Mouse (Mus musculus): Measurements from ENCODE around the gene Mark4. TPM values are rescaled to one million over a fixed set of nuclear protein-coding genes. Genes with fewer than 3 reads are reported as not detected.

Mark4 gene
- total RNA-seq, 1 experiment = 9.9 TPM

GRCm38 (mm10) chr7:19449165-19449564, 9.5 kb downstream of the Mark4 start:
- no peaks in the 10 kb centered on the region; a peak in 1 of 4 replicates for H3K4me1 ChIP-seq (ENCODE audit: control insufficient read depth in 2 of 2, insufficient read depth in 2 of 2, low read length in 2 of 2, poor library complexity in 1 of 2)
- in situ Hi-C loops (cut with MboI; ENCODE audit: low sequenced_read_pairs in 2 of 2, unreplicated experiment in 2 of 2) = no loop called here
- no peak overlapping the region for H3K4me3 ChIP-seq (ENCODE audit: insufficient read depth in 1 of 2, low read depth in 1 of 2, low read length in 2 of 2, poor library complexity in 1 of 2, severe bottlenecking in 1 of 2)
- DNase-seq (ENCODE audit: low read depth, low spot score) = no peak
- TF ChIP-seq ZNF384 (IDR thresholded peaks at IDR 0.05; ENCODE audit: low read depth, low read length) = no peak
- TF ChIP-seq ZC3H11A (IDR thresholded peaks at IDR 0.05; ENCODE audit: borderline replicate concordance, low read depth, low read length) = no peak
- TF ChIP-seq HCFC1 (IDR thresholded peaks at IDR 0.05; ENCODE audit: borderline replicate concordance, insufficient read depth, low read length) = no peak
- no peak for TF ChIP-seq MAFK (IDR thresholded peaks at IDR 0.05; ENCODE audit: insufficient read depth, low read depth, low read length)
- no peak for TF ChIP-seq CHD2 (IDR thresholded peaks at IDR 0.05; ENCODE audit: low read depth, low read length)
- H3K9ac ChIP-seq (ENCODE audit: insufficient read depth, low read depth, low read length, poor library complexity, severe bottlenecking) = no peak overlapping the region
- no peaks in the 10 kb centered on the region for H3K9me3 ChIP-seq (ENCODE audit: control insufficient read depth, insufficient read depth, low read depth, low read length)
- H3K27ac ChIP-seq (ENCODE audit: insufficient read depth, low read depth, low read length, poor library complexity, severe bottlenecking) = no peak overlapping the region
- peaks cover 20% of the 10 kb centered on the region; the same call in 1 of the 2 replicates for H3K36me3 ChIP-seq (ENCODE audit: control insufficient read depth, insufficient read depth, low read length, poor library complexity, severe bottlenecking)

- no peaks in the 10 kb centered on the region for H3K9me3 ChIP-seq (ENCODE audit: control insufficient read depth, insufficient read depth, low read depth, low read length)
- TF ChIP-seq ZNF384 (IDR thresholded peaks at IDR 0.05; ENCODE audit: low read depth, low read length) (no peak), HCFC1 (IDR thresholded peaks at IDR 0.05; ENCODE audit: borderline replicate concordance, insufficient read depth, low read length) (no peak), MAFK (IDR thresholded peaks at IDR 0.05; ENCODE audit: insufficient read depth, low read depth, low read length) (no peak), ZC3H11A (IDR thresholded peaks at IDR 0.05; ENCODE audit: borderline replicate concordance, low read depth, low read length) (no peak), CHD2 (IDR thresholded peaks at IDR 0.05; ENCODE audit: low read depth, low read length) (no peak)
- no peak overlapping the region for H3K9ac ChIP-seq (ENCODE audit: insufficient read depth, low read depth, low read length, poor library complexity, severe bottlenecking)
- no peak overlapping the region for H3K4me3 ChIP-seq (ENCODE audit: insufficient read depth in 1 of 2, low read depth in 1 of 2, low read length in 2 of 2, poor library complexity in 1 of 2, severe bottlenecking in 1 of 2)
- in situ Hi-C loops (cut with MboI; ENCODE audit: low sequenced_read_pairs in 2 of 2, unreplicated experiment in 2 of 2) = no loop called here
- H3K36me3 ChIP-seq (ENCODE audit: control insufficient read depth, insufficient read depth, low read length, poor library complexity, severe bottlenecking) = peaks cover 22% of the 10 kb centered on the region; the same call in 1 of the 2 replicates
- H3K27ac ChIP-seq (ENCODE audit: insufficient read depth, low read depth, low read length, poor library complexity, severe bottlenecking) = no peak overlapping the region
- H3K4me1 ChIP-seq (ENCODE audit: control insufficient read depth in 2 of 2, insufficient read depth in 2 of 2, low read length in 2 of 2, poor library complexity in 1 of 2) = no peaks in the 10 kb centered on the region; a peak in 1 of 4 replicates
- no peak for DNase-seq (ENCODE audit: low read depth, low spot score)
These were observed 10.9 kb downstream of the Mark4 start for GRCm38 (mm10) chr7:19447689-19448088.

GRCm38 (mm10) chr7:19444801-19445200, 13.8 kb downstream of the Mark4 start:
- in situ Hi-C loops (cut with MboI; ENCODE audit: low sequenced_read_pairs in 2 of 2, unreplicated experiment in 2 of 2) = no loop called here
- Histone ChIP-seq H3K27ac (ENCODE audit: insufficient read depth, low read depth, low read length, poor library complexity, severe bottlenecking) (no peak overlapping the region), H3K4me1 (ENCODE audit: control insufficient read depth in 2 of 2, insufficient read depth in 2 of 2, low read length in 2 of 2, poor library complexity in 1 of 2) (no peaks in the 10 kb centered on the region; a peak in 1 of 4 replicates), H3K9ac (ENCODE audit: insufficient read depth, low read depth, low read length, poor library complexity, severe bottlenecking) (no peak overlapping the region), H3K4me3 (ENCODE audit: insufficient read depth in 1 of 2, low read depth in 1 of 2, low read length in 2 of 2, poor library complexity in 1 of 2, severe bottlenecking in 1 of 2) (no peak overlapping the region), H3K9me3 (ENCODE audit: control insufficient read depth, insufficient read depth, low read depth, low read length) (no peaks in the 10 kb centered on the region), H3K36me3 (ENCODE audit: control insufficient read depth, insufficient read depth, low read length, poor library complexity, severe bottlenecking) (peaks cover 33% of the 10 kb centered on the region; the same call in 1 of the 2 replicates)
- DNase-seq (ENCODE audit: low read depth, low spot score) = no peak
- TF ChIP-seq CHD2 (IDR thresholded peaks at IDR 0.05; ENCODE audit: low read depth, low read length) (no peak), HCFC1 (IDR thresholded peaks at IDR 0.05; ENCODE audit: borderline replicate concordance, insufficient read depth, low read length) (no peak), ZNF384 (IDR thresholded peaks at IDR 0.05; ENCODE audit: low read depth, low read length) (no peak), ZC3H11A (IDR thresholded peaks at IDR 0.05; ENCODE audit: borderline replicate concordance, low read depth, low read length) (no peak), MAFK (IDR thresholded peaks at IDR 0.05; ENCODE audit: insufficient read depth, low read depth, low read length) (no peak)

- Histone ChIP-seq H3K36me3 (ENCODE audit: control insufficient read depth, insufficient read depth, low read length, poor library complexity, severe bottlenecking) (peaks cover 29% of the 10 kb centered on the region; the same call in 1 of the 2 replicates), H3K9ac (ENCODE audit: insufficient read depth, low read depth, low read length, poor library complexity, severe bottlenecking) (no peak overlapping the region), H3K27ac (ENCODE audit: insufficient read depth, low read depth, low read length, poor library complexity, severe bottlenecking) (no peak overlapping the region), H3K9me3 (ENCODE audit: control insufficient read depth, insufficient read depth, low read depth, low read length) (no peaks in the 10 kb centered on the region), H3K4me3 (ENCODE audit: insufficient read depth in 1 of 2, low read depth in 1 of 2, low read length in 2 of 2, poor library complexity in 1 of 2, severe bottlenecking in 1 of 2) (no peak overlapping the region), H3K4me1 (ENCODE audit: control insufficient read depth in 2 of 2, insufficient read depth in 2 of 2, low read length in 2 of 2, poor library complexity in 1 of 2) (no peaks in the 10 kb centered on the region)
- TF ChIP-seq ZC3H11A (IDR thresholded peaks at IDR 0.05; ENCODE audit: borderline replicate concordance, low read depth, low read length) (no peak), HCFC1 (IDR thresholded peaks at IDR 0.05; ENCODE audit: borderline replicate concordance, insufficient read depth, low read length) (no peak)
- peak; percentile 68 for DNase-seq (ENCODE audit: low read depth, low spot score)
- in situ Hi-C loops (cut with MboI; ENCODE audit: low sequenced_read_pairs in 2 of 2, unreplicated experiment in 2 of 2) = no loop called here
These were observed 15.3 kb downstream of the Mark4 start for GRCm38 (mm10) chr7:19443344-19443743.
